Mouse (Mus musculus) heart, embryonic 11.5 days (tissue): Measurements from ENCODE around the gene Rfx5. TPM values are rescaled to one million over a fixed set of nuclear protein-coding genes. Genes with fewer than 3 reads are reported as not detected.
"Not testable (repeated sequence)": the region's sequence is repeated elsewhere in the genome, so short reads cannot be mapped to it uniquely, and the experiment has no call there.

Experiments used
- ATAC-seq: fragments of 200-750 bp; cut with Nextera tagmentation; replicated peaks from 2 replicates; pipeline ENCODE4 v1.8.0; 2017; ENCODE audit warnings: moderate library complexity; ENCODE audit not compliant: insufficient number of reproducible peaks, low FRiP score, low TSS enrichment
- H3K27ac ChIP-seq: fragments of 300-500 bp; sonication (generic); 2 replicates; pipeline ENCODE4 v1.5.1; 2014; ENCODE audit warnings: mild to moderate bottlenecking, low read depth, low read length
- H3K27me3 ChIP-seq: fragments of 300-500 bp; sonication (generic); 2 replicates; pipeline ENCODE4 v1.6.1; 2014; ENCODE audit warnings: mild to moderate bottlenecking, low read length, mixed read lengths; ENCODE audit not compliant: control insufficient read depth, insufficient read depth
- H3K36me3 ChIP-seq: fragments of 300-500 bp; sonication (generic); 2 replicates; pipeline ENCODE4 v1.6.1; 2014; ENCODE audit warnings: mild to moderate bottlenecking, low read length, moderate library complexity, mixed read lengths; ENCODE audit not compliant: control insufficient read depth, insufficient read depth
- H3K4me1 ChIP-seq: fragments of 300-500 bp; sonication (generic); 2 replicates; pipeline ENCODE4 v1.6.1; 2014; ENCODE audit warnings: low read length; ENCODE audit not compliant: control insufficient read depth, insufficient read depth
- H3K4me2 ChIP-seq: fragments of 300-500 bp; sonication (generic); 2 replicates; pipeline ENCODE4 v1.6.1; 2014; ENCODE audit warnings: mild to moderate bottlenecking, moderate library complexity
- H3K4me3 ChIP-seq: fragments of 300-500 bp; sonication (generic); 2 replicates; pipeline ENCODE4 v1.5.1; 2014; ENCODE audit warnings: low read depth, low read length
- H3K9ac ChIP-seq: fragments of 300-500 bp; sonication (generic); 2 replicates; pipeline ENCODE4 v1.6.1; 2014; ENCODE audit warnings: mild to moderate bottlenecking, low read depth, low read length, moderate library complexity
- H3K9me3 ChIP-seq: fragments of 300-500 bp; sonication (generic); replicated peaks from 2 replicates; pipeline ENCODE4 v1.6.1; 2016; ENCODE audit warnings: low read length; ENCODE audit not compliant: control insufficient read depth
- WGBS: fragments of 180-500 bp; shearing (Covaris S2); extraction: QIAGEN DNeasy Blood & Tissue Kit; methylation state at CpG from one replicate; pipeline ENCODE4 v1.1.7; 2014; ENCODE audit not compliant: insufficient replicate concordance; 5-methylcytosine and 5-hydroxymethylcytosine counted together
- polyA plus RNA-seq: library from polyadenylated mRNA; unstranded; fragments of >200 nt; fragmentation: Nextera tagmentation; extraction: Ambion mirVana; gene quantifications from 2 replicates; pipeline ENCODE4 v1.2.1, GENCODE M21; 2014

Gene Rfx5
- polyA plus RNA-seq: 6.7 and 7.9 TPM in 2 replicates

GRCm38 (mm10) chr3:94953764-94954616, at the start of gene Rfx5:
Rfx5 (plus strand) TSS chr3:94954075.
- under 1% methylated on average over 50 of the region's 50 CpGs for WGBS

GRCm38 (mm10) chr3:94904759-94905158, 49.1 kb upstream of the Rfx5 start:
- H3K4me3 ChIP-seq, H3K27ac ChIP-seq, H3K4me1 ChIP-seq, H3K36me3 ChIP-seq, H3K9ac ChIP-seq, H3K4me2 ChIP-seq, H3K9me3 ChIP-seq, ATAC-seq, H3K27me3 ChIP-seq: not testable (repeated sequence)
- 65% methylated on average over 3 of the region's 3 CpGs for WGBS

More at GRCm38 (mm10) chr3:94953764-94954616, at the start of gene Rfx5:
- H3K4me2 ChIP-seq: peak within 1 kb of the TSS; percentile 72
- no peaks in the 10 kb centered on the region for H3K9me3 ChIP-seq
- no peaks in the 10 kb centered on the region for H3K27me3 ChIP-seq
- peak within 1 kb of the TSS; percentile 84 for H3K9ac ChIP-seq
- H3K27ac ChIP-seq: peak within 1 kb of the TSS; percentile 73
- peak; percentile 93 for ATAC-seq
- H3K36me3 ChIP-seq: peaks cover 18% of the 10 kb centered on the region
- H3K4me1 ChIP-seq: peaks cover 12% of the 10 kb centered on the region
- peak within 1 kb of the TSS; percentile 67 for H3K4me3 ChIP-seq

- WGBS: 56% methylated on average over 1 of the region's 1 CpGs
Measured at GRCm38 (mm10) chr3:94906482-94906881, 47.4 kb upstream of the Rfx5 start.

GRCm38 (mm10) chr3:94911050-94911693, 42.7 kb upstream of the Rfx5 start:
- no peak for ATAC-seq
- no peak overlapping the region for H3K4me2 ChIP-seq
- 67% methylated on average over 2 of the region's 2 CpGs for WGBS

More at GRCm38 (mm10) chr3:94906482-94906881, 47.4 kb upstream of the Rfx5 start:
- Histone ChIP-seq H3K9ac (no peak overlapping the region), H3K27ac (no peak overlapping the region), H3K9me3 (no peaks in the 10 kb centered on the region), H3K36me3 (no peaks in the 10 kb centered on the region), H3K27me3 (no peaks in the 10 kb centered on the region), H3K4me2 (no peak overlapping the region), H3K4me1 (no peaks in the 10 kb centered on the region), H3K4me3 (no peak overlapping the region)
- no peak for ATAC-seq

GRCm38 (mm10) chr3:94913801-94914200, 40.1 kb upstream of the Rfx5 start:
- Histone ChIP-seq H3K27me3 (no peaks in the 10 kb centered on the region), H3K9ac (no peak overlapping the region), H3K27ac (no peak overlapping the region), H3K36me3 (no peaks in the 10 kb centered on the region), H3K4me3 (no peak overlapping the region), H3K9me3 (no peaks in the 10 kb centered on the region), H3K4me2 (no peak overlapping the region), H3K4me1 (no peaks in the 10 kb centered on the region; the same call in 1 of the 2 replicates)
- 68% methylated on average over 5 of the region's 5 CpGs for WGBS
- no peak for ATAC-seq

More at GRCm38 (mm10) chr3:94911050-94911693, 42.7 kb upstream of the Rfx5 start:
- H3K27ac ChIP-seq: no peak overlapping the region
- H3K27me3 ChIP-seq: no peaks in the 10 kb centered on the region
- H3K36me3 ChIP-seq: no peaks in the 10 kb centered on the region
- no peaks in the 10 kb centered on the region for H3K4me1 ChIP-seq
- no peaks in the 10 kb centered on the region for H3K9me3 ChIP-seq
- H3K9ac ChIP-seq: no peak overlapping the region
- H3K4me3 ChIP-seq: no peak overlapping the region

- ATAC-seq: no peak
- 84% methylated on average over 7 of the region's 7 CpGs for WGBS
- H3K9ac ChIP-seq: no peak overlapping the region
- no peak overlapping the region for H3K4me2 ChIP-seq
- no peaks in the 10 kb centered on the region for H3K9me3 ChIP-seq
- no peak overlapping the region for H3K4me3 ChIP-seq
- H3K27ac ChIP-seq: no peak overlapping the region
- no peaks in the 10 kb centered on the region; the same call in 1 of the 2 replicates for H3K4me1 ChIP-seq
- no peaks in the 10 kb centered on the region for H3K27me3 ChIP-seq
- H3K36me3 ChIP-seq: no peaks in the 10 kb centered on the region
Measured at GRCm38 (mm10) chr3:94915903-94916741, 37.8 kb upstream of the Rfx5 start.

- H3K36me3 ChIP-seq: no peaks in the 10 kb centered on the region
- H3K27me3 ChIP-seq: no peaks in the 10 kb centered on the region
- no peaks in the 10 kb centered on the region for H3K9me3 ChIP-seq
- no peaks in the 10 kb centered on the region; the same call in 1 of the 2 replicates for H3K4me1 ChIP-seq
- H3K4me2 ChIP-seq: no peak overlapping the region
- H3K27ac ChIP-seq: no peak overlapping the region
- H3K4me3 ChIP-seq: no peak overlapping the region
- 61% methylated on average over 14 of the region's 14 CpGs for WGBS
- ATAC-seq: 0 out of 2 replicates have a peak, but pooled peaks have one; percentile 46
- no peak overlapping the region for H3K9ac ChIP-seq
Measured at GRCm38 (mm10) chr3:94917816-94918361, 36.0 kb upstream of the Rfx5 start.

- ATAC-seq: no peak
- Histone ChIP-seq H3K27me3 (no peaks in the 10 kb centered on the region), H3K4me2 (no peak overlapping the region), H3K4me1 (no peaks in the 10 kb centered on the region; the same call in 1 of the 2 replicates), H3K27ac (no peak overlapping the region), H3K36me3 (no peaks in the 10 kb centered on the region), H3K4me3 (no peak overlapping the region), H3K9ac (no peak overlapping the region), H3K9me3 (no peaks in the 10 kb centered on the region)
- 72% methylated on average over 4 of the region's 4 CpGs for WGBS
Measured at GRCm38 (mm10) chr3:94918845-94919244, 35.0 kb upstream of the Rfx5 start.
